Mouse (Mus musculus) intestine, postnatal 0 days (tissue): ENCODE measurements around the gene Muc5ac. TPM values are rescaled to one million over a fixed set of nuclear protein-coding genes. Genes with fewer than 3 reads are reported as not detected.

ENCODE experiments used
- ATAC-seq: fragments of 200-750 bp; cut with Nextera tagmentation; 2 replicates; pipeline ENCODE4 v1.8.0; 2017; ENCODE audit warnings: mild to moderate bottlenecking, moderate TSS enrichment, moderate library complexity
- H3K27ac ChIP-seq: fragments of 300-500 bp; sonication (generic); 2 replicates; pipeline ENCODE4 v1.5.1; 2014; ENCODE audit warnings: mild to moderate bottlenecking, low read depth, low read length, moderate library complexity
- H3K27me3 ChIP-seq: fragments of 300-500 bp; sonication (generic); replicated peaks from 2 replicates; pipeline ENCODE4 v1.6.1; 2014; ENCODE audit warnings: low read length, mixed read lengths; ENCODE audit not compliant: control insufficient read depth, insufficient read depth
- H3K36me3 ChIP-seq: fragments of 300-500 bp; sonication (generic); 2 replicates; pipeline ENCODE4 v1.6.1; 2014; ENCODE audit warnings: mild to moderate bottlenecking, moderate library complexity; ENCODE audit not compliant: control insufficient read depth, insufficient read depth
- H3K4me1 ChIP-seq: fragments of 300-500 bp; sonication (generic); replicated peaks from 2 replicates; pipeline ENCODE4 v1.6.1; 2014; ENCODE audit warnings: antibody characterized with exemption, low read length, mixed read lengths; ENCODE audit not compliant: control insufficient read depth, insufficient read depth
- H3K4me2 ChIP-seq: fragments of 300-500 bp; sonication (generic); replicated peaks from 2 replicates; pipeline ENCODE4 v1.6.1; 2014; ENCODE audit warnings: low read depth, mild to moderate bottlenecking, moderate library complexity
- H3K4me3 ChIP-seq: fragments of 300-500 bp; sonication (generic); 2 replicates; pipeline ENCODE4 v1.5.1; 2014; ENCODE audit warnings: low read depth, low read length
- H3K9ac ChIP-seq: fragments of 300-500 bp; sonication (generic); 2 replicates; pipeline ENCODE4 v1.6.1; 2014; ENCODE audit warnings: mild to moderate bottlenecking, low read depth, low read length
- H3K9me3 ChIP-seq: fragments of 300-500 bp; sonication (generic); 2 replicates; pipeline ENCODE4 v1.6.1; 2016; ENCODE audit warnings: mixed run types; ENCODE audit not compliant: control insufficient read depth
- CTCF ChIP-seq: sonication (generic); IDR thresholded peaks from 2 replicates; pipeline ENCODE4 v1.5.1; 2016; ENCODE audit warnings: low read depth, mild to moderate bottlenecking, control low read depth, antibody characterized with exemption, moderate library complexity
- WGBS: fragments of 180-500 bp; shearing (Covaris S2); extraction: QIAGEN DNeasy Blood & Tissue Kit; methylation state at CpG from one replicate; pipeline ENCODE4 v1.1.7; 2014; 5-methylcytosine and 5-hydroxymethylcytosine counted together
- polyA plus RNA-seq: library from polyadenylated mRNA; unstranded; fragments of >200 nt; fragmentation: Nextera tagmentation; extraction: Ambion mirVana; gene quantifications from 2 replicates; pipeline ENCODE4 v1.2.1, GENCODE M21; 2015

Muc5ac gene
- polyA plus RNA-seq, result 0.05 TPM in 1 of 2 replicates, not detected in the other

- WGBS, result 69% methylated on average over 6 of the region's 6 CpGs
- Histone ChIP-seq H3K36me3 (no peaks in the 10 kb centered on the region), H3K9ac (no peak within 1 kb of the TSS), H3K9me3 (no peaks in the 10 kb centered on the region), H3K4me3 (no peak within 1 kb of the TSS), H3K27ac (no peak within 1 kb of the TSS), H3K4me2 (no peak within 1 kb of the TSS), H3K4me1 (no peaks in the 10 kb centered on the region), H3K27me3 (no peaks in the 10 kb centered on the region)
- no peak for ATAC-seq
- TF ChIP-seq CTCF, result no peak
Observed at GRCm38 (mm10) chr7:141788677-141789452, at the start of gene Muc5ac. Gene Muc5ac, plus strand, starts transcription at chr7:141788972.

GRCm38 (mm10) chr7:141747451-141748100 lies 41.2 kb upstream of the Muc5ac start:
- no peak overlapping the region for H3K4me3 ChIP-seq
- H3K4me2 ChIP-seq, result no peak overlapping the region
- H3K9me3 ChIP-seq, result no peaks in the 10 kb centered on the region
- H3K9ac ChIP-seq, result no peak overlapping the region
- no peak for TF ChIP-seq CTCF
- H3K27me3 ChIP-seq, result no peaks in the 10 kb centered on the region
- H3K27ac ChIP-seq, result no peak overlapping the region
- H3K4me1 ChIP-seq, result no peaks in the 10 kb centered on the region
- 84% methylated on average over 7 of the region's 7 CpGs for WGBS
- ATAC-seq, result no peak
- H3K36me3 ChIP-seq, result no peaks in the 10 kb centered on the region

GRCm38 (mm10) chr7:141752513-141752912 lies 36.3 kb upstream of the Muc5ac start:
- no peak overlapping the region for H3K27ac ChIP-seq
- no peak for TF ChIP-seq CTCF
- no peak overlapping the region for H3K4me2 ChIP-seq
- H3K4me3 ChIP-seq, result no peak overlapping the region
- no peak overlapping the region for H3K9ac ChIP-seq
- H3K9me3 ChIP-seq, result no peaks in the 10 kb centered on the region
- WGBS, result 70% methylated on average over 6 of the region's 6 CpGs
- no peaks in the 10 kb centered on the region for H3K36me3 ChIP-seq
- no peak for ATAC-seq
- H3K4me1 ChIP-seq, result no peaks in the 10 kb centered on the region
- H3K27me3 ChIP-seq, result no peaks in the 10 kb centered on the region

- no peaks in the 10 kb centered on the region for H3K9me3 ChIP-seq
- H3K9ac ChIP-seq, result no peak overlapping the region
- no peak overlapping the region for H3K4me3 ChIP-seq
- H3K36me3 ChIP-seq, result no peaks in the 10 kb centered on the region
- no peak overlapping the region for H3K27ac ChIP-seq
- no peak overlapping the region for H3K4me2 ChIP-seq
- peak; percentile 35; the same call in 1 of the 2 replicates for ATAC-seq
- no peaks in the 10 kb centered on the region for H3K4me1 ChIP-seq
- peak; percentile 94 for TF ChIP-seq CTCF
- 49% methylated on average over 4 of the region's 4 CpGs for WGBS
- no peaks in the 10 kb centered on the region for H3K27me3 ChIP-seq
Observed at GRCm38 (mm10) chr7:141755831-141756230, 32.9 kb upstream of the Muc5ac start.

GRCm38 (mm10) chr7:141758291-141758690 lies 30.5 kb upstream of the Muc5ac start:
- Histone ChIP-seq H3K4me2 (no peak overlapping the region), H3K27me3 (no peaks in the 10 kb centered on the region), H3K4me3 (no peak overlapping the region), H3K27ac (no peak overlapping the region), H3K36me3 (no peaks in the 10 kb centered on the region), H3K4me1 (no peaks in the 10 kb centered on the region), H3K9me3 (no peaks in the 10 kb centered on the region), H3K9ac (no peak overlapping the region)
- 80% methylated on average over 4 of the region's 4 CpGs for WGBS
- TF ChIP-seq CTCF, result no peak
- ATAC-seq, result no peak

- Histone ChIP-seq H3K27me3 (0 out of 2 replicates have a peak, but pooled peaks cover 6% of the 10 kb centered on the region), H3K4me2 (no peak overlapping the region), H3K9ac (no peak overlapping the region), H3K4me3 (no peak overlapping the region), H3K27ac (no peak overlapping the region), H3K4me1 (peaks cover 9% of the 10 kb centered on the region; the same call in 1 of the 2 replicates), H3K36me3 (no peaks in the 10 kb centered on the region), H3K9me3 (no peaks in the 10 kb centered on the region)
- peak; percentile 60 for ATAC-seq
- no peak for TF ChIP-seq CTCF
- 53% methylated on average over 3 of the region's 3 CpGs for WGBS
Observed at GRCm38 (mm10) chr7:141770521-141770920, 18.3 kb upstream of the Muc5ac start.
